Mouse (Mus musculus): ENCODE data around the gene Pitpnc1.
A peak's percentile ranks its signal among the peaks of the same experiment; 100 is the strongest.

Pitpnc1 gene

DNA sequence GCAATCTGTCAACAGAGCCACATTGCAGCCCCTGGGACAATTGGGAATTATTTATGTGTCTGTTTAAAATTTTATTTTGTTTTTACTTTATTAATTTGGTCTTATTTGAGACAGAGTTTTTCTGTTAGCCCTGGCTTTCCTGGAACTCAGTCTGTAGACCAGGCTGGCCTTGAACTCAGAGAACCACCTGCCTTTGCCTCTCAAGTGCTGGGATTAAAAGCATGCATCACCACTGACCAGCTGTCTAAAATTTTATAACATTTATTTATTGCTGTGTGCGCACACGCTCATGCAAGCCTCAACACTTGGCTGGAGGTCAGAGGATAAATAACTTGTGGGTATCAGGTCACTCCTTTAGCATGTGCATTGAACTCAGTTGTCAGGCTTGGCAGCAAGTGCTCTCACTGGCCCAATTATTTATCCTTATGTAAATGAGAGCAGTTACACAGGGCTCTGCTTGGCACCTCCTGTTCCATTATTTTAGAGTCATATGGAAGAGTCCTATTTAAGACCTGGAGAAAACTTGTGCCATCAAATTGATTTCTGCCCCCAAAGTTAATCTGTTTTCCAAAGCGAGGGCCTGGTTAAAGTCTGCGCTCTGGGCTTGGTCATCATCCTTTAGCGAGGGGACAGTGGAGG is 237.1 kb downstream of the Pitpnc1 start:
- DNase-seq (ENCODE audit: low spot score): no peak

DNA sequence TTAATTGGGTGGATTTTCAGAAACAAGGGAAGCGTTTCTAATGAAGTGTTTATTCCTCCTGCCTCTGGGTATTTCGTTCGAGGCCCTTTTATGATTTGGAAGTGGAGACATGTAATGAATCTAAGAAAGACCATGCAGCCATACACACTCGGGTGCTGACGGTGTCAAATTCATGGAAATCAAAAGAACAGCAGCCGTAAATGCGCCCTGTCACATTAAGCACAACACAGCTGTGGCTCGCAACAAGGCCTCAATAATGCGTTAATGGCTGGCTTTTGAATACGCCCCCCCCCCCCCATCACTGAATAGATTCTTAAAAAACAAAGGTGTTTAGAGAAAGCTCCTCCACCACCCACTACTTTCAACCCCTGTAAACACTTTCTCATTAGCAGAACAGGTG is 240.4 kb downstream of the Pitpnc1 start:
- no peak for DNase-seq (ENCODE audit: low spot score)

DNA sequence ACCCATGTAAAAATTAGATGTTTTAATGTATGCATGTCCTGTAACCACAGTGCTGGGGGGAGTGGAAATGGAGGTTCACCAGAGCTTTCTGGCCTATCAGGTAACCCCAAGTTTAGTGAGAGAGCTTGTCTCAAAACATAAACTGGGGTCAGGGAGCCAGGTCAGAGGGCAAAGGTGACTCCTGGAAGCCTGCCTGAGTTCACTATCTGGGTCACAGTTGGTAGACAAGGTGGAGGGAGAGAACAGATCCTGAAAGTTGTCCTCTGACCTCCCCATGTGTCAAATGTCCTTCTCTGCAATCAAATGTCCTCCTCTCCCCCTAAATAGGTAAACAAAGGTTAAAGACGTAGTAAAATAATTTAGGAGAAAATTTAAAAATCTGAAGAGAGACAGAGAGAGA is 244.1 kb downstream of the Pitpnc1 start:
- DNase-seq (ENCODE audit: low spot score): no peak

DNA sequence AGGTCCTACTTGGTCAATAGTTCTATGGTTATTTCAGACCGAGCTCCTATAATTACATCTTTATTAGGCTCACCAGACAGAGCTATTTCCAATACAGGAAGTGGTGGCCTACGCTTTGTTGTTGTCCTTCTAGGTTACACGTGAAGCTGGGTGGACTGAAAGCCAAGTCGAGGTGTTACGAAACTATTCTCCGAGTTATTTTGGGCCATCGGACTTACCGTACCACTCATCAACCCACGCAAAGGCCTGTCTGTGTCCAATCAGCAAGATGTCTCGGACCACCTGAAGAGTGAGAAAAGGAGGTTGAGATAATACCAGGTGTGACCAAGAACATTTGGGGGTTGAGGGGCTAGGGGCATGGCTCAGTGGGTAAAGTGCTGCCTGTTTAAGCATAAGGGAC is 244.5 kb downstream of the Pitpnc1 start:
- no peak for DNase-seq (ENCODE audit: low spot score)

DNA sequence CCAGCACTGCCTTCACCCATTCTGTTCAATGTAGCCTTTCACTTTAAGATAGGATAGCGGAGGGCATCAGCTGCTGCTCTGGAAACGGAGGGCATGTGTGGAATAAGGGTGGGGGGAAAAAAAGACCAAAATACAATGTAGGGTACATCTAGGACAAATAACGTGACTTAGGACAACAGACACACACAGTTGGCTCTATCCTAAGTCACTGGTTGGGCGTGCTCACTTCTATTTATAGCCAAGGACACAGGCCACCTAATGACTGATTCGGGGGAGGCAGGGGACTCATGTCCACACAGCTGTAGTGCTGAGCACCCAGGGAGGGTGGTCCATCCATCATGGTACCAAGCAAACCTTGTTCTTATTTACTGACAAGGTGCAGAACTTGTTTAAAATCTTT is 245.2 kb downstream of the Pitpnc1 start:
- no peak for DNase-seq (ENCODE audit: low spot score)

DNA sequence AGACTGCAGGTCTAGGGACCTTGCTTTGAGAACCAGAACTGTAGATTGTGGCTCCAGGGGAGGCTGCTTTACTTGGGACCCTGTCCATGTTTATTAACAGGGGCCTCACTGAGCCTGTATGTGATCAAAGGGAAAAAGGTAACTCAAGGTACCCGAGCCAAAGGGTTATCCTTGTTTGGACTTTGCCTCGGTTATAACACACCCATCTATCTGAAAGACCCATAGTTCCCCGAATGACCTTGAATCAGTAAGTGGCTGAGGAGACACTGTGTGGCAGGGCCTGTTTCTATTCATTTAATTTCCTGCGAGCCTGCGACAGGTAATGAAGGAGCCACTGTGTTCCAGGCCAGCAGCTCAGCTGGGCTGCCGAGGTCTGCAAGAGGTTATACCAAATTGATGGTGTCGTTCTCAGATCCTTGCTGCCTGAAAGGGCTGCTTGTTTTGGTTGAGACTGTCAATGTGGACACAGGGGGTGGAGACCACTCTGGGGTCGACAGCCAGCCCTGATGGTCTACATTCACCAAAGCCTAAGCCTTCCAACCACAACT is 246.8 kb downstream of the Pitpnc1 start:
- no peak for DNase-seq (ENCODE audit: low spot score)

DNA sequence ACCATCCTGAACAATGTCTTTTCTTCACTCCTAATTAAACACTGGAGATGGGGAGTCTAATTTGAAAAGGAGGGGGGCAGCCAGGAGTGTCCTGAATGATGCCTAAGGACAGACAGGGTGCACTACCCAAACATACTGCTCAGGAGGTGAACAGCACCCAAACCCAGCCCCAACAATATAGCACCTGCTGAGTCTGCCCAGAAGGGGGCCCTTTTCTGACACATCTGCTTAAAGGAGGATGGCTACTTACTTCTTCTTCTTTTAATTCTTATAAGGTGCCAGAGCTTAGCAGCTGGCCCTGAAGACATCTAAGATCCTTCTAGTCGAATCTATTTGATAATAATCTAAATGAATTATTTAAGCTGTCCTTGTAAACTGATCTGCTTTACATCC is 247.3 kb downstream of the Pitpnc1 start:
- DNase-seq (ENCODE audit: low spot score): no peak

DNA sequence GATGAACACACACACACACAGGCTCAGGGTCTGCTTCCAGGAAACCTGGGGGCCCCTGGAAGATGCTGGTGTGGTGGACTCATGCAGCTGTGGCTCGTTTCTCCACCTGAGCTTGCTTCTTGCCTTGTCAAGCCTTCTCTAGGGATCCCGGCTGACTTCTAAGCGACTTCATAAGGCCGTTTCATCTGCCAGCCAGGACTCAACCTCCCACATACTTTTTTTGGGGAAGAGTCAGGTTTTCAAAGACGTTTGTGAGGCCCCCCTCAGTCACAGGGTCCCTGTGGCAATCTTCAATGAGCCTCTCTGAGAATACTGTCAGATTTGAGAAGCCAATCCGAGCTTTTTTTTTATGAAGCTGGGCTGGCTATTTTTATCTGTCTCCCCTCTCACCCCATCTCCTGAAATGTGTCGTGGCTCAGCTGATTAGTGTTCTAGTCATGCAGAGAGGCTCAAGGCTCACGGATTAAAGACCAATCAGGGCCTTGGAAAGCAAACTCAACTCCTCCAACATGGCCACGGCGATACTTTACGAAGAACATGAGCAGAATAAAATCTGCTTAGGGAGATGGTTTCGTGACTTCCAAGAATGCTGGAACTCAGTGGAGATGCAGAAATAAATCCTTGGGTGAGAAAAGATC is 247.8 kb downstream of the Pitpnc1 start:
- no peak for DNase-seq (ENCODE audit: low spot score)

DNA sequence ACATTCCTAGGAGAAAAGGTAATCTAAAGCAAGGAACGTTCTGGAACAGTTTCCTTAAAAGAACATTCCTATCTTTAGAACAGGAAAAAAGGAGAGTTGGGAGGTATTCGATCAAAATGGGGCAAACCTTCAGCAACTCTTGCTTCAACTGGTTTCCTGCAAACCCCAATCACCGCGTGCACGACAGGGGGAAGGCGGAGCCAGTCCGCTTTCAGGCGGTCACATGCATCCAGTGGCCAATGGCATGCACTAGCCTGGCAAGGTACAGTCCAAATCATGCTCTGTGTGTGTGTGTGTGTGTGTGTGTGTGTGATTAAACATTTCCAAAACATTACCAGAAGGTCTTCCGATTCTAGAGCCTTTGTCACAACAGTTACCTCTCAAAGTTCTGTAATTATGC is 255.4 kb downstream of the Pitpnc1 start:
- DNase-seq (ENCODE audit: low spot score): no peak

DNA sequence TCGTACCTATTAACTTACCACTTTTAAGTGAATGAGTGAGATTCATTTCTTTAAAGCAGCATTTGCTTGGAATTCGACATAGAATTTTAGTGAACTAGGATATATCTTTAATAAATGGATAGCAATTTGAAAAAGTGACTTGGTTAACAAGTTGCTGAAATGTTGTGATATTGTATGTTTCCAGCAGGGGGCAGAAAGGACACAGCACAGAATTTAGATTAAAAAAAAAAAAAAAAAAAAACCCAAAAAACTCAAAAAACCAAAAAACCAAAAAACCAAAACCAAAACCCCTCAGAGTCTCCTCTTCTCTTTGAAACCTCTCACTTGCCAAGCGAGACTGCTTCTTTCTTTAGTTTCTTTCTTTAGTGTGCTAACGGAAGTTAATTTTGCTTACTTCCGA is 256.8 kb downstream of the Pitpnc1 start:
- peak; percentile 71 for DNase-seq (ENCODE audit: low spot score)

DNA sequence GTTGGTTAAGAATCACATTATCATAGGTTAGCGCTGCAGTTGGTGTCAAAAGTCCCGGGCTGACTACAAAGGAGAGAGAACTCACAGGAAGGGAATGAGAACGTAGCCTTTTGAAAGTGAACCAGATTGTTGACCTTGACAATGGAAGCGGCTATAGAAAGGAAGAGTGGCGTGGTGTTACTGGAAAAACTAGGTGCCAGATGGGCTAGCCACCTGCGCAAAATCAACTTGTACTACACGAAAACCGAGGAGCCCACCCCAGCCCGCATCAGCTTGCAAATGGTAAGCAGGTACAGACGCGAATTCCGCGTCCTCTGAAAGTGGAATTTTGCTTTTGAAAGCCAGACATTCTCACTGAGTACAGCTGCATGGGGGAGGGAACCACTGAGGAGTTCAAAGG is 260.7 kb downstream of the Pitpnc1 start:
- no peak for DNase-seq (ENCODE audit: low spot score)

DNA sequence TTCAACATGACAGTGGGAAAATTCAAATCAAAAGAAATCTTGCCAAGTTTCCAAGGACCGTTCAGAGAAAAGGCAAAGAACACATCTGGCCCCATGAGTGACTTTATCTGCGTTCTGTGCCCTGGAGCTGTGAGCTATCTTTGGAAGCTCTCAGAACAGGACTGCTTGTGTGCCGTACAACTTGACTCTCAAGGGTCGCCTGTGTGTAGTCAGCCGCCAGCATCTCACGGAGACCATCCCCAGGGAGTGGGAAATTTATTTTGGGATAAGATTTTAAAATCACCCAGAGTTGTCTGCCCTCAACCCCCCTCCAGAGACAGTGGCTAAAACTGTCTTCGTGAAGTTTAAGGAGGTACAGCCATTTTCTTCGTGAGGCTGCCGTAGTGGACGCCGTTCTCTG is 268.7 kb downstream of the Pitpnc1 start:
- no peak for DNase-seq (ENCODE audit: low spot score)

DNA sequence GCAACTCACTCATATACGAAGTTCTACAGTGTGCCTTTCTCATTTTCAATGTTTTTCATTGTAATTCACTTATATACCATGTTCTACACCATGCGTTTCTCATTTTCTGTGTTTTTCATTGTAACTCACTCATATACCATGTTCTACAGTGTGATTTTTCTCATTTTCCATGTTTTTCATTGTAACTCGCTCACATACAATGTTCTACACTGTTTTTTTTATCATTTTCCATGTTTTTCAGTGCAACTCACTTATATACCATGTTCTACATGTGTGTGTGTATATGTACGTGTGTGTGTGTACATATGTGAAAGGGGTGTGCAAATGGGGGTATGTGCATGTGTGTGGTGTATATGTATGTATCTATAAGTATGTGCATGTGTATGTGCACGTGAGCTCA is 271.2 kb downstream of the Pitpnc1 start:
- no peak for DNase-seq (ENCODE audit: low spot score)

DNA sequence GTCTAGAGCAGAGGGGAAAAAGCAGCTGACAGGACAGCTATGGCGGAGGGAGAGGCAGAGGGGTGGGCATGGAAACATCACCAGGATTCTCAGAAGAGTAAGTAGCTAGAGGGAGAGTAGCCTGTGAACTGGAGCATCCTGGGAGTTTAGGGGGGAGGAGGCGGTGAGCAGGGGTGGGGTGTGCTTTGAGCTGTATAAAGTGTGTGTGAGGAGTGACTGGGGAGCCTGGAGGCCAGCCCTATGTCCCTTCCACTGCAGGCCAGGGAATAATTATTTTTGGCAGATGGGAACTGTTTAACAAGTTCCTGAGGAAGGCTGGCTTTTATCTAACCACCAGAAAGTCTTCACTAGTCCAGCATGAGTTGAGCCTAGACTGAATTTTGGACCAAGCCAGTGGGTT is 275.2 kb downstream of the Pitpnc1 start:
- DNase-seq (ENCODE audit: low spot score): no peak

DNA sequence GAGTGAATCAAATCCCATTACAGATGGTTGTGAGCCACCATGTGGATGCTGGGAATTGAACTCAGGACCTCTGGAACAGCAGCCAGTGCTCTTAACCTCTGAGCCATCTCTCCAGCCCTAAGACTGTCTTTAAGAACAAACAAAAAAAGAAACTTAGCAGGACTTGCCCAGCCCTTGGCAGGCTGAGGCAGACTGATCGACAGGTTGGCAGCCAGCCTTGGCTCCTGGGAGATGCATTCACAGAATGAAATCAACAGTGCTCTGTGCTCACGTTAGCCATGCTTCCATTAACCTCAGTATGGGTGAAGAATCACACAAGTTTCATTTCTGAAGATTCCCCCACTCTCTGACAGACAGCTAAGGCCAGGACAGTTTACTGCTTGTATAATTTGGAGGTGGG is 280.1 kb downstream of the Pitpnc1 start:
- DNase-seq (ENCODE audit: low spot score): peak; percentile 92

DNA sequence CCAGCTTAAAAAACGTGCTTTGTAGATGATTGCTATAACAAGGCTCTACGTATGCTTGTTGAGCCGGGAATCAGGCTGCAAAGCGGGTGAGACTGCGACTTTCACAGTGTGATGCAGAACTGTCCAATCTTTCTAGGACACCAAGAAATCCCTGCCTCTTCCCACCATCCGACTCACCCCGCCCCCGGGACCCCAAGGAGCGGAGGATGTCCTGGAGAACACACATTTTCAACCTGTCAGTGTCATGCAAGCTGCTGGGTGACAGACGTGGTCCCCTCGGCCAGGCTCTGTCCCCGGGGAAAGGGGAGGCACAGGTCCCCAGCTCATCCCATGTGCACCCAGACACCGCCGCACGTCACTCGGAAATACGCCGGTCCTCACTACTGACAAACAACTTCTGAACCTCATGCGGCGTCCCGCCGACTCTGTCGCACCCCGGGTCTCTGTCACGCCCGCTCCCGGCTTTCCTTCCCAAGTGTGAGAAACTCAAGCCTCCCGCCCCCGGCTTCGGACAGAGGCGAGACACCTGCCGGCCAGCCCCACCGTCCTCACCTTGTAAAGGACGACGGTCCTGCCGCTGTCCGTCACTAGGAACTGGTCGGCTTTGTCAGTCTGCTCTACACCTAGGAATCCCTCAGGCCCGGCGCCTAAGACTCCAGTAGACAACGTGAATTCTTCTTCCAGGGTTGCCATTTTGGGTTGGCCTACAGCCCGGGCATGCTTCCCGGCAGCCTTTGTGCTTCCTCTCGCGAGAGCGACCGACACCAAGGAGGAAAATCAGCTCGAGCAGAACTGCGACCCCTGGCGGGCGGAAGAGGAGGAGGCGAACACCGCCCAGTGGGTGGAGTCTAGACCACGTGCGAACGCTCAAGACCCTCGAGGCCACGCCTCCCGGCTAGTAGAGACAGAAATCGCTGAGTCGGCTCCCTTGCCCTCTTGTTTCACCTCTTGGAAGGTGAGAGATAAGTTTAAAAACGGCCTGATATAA is 281.6 kb downstream of the Pitpnc1 start, which contains the start of gene Nol11:
Gene Nol11, minus strand, starts transcription at position 817 of the 988 bp plus-strand sequence.
- DNase-seq (ENCODE audit: low spot score): peak; percentile 99

DNA sequence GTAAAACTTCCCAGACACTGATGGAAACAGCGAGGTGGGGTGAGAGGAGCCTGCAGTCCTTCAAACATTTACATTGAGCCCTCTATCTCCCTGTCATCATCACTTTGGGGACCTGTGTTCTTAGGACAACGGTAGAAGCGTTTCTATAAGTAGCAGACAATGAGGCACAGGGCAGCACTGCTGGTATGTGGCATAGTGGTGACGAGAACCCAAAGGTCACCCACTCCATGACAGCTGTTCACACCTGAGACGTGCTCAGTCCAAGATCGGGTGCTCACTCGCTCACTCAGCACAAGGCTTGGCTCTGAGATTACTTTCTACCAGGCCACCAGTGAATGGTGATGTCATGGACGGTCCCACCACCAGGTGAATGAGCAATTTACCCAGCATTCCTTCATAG is 286.7 kb downstream of the Pitpnc1 start:
- no peak for DNase-seq (ENCODE audit: low spot score)

DNA sequence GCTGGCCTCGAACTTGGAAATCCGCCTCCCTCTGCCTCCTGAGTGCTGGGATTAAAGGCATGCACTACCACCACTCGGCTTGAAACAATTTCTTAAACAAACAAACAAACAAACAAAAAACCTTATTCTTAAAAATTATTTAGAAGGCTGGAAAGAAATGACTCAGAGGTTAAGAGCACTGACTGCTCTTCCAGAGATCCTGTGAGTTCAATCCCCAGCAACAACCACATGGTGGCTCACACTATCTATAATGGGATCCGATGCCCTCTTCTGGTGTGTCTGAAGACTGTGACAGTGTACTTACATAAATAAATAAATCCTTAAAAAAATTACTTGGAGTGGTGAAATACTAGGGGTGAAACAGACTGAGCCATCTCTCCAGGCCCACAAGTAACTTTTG is 309.3 kb downstream of the Pitpnc1 start:
- DNase-seq (ENCODE audit: low spot score): peak; percentile 32

DNA sequence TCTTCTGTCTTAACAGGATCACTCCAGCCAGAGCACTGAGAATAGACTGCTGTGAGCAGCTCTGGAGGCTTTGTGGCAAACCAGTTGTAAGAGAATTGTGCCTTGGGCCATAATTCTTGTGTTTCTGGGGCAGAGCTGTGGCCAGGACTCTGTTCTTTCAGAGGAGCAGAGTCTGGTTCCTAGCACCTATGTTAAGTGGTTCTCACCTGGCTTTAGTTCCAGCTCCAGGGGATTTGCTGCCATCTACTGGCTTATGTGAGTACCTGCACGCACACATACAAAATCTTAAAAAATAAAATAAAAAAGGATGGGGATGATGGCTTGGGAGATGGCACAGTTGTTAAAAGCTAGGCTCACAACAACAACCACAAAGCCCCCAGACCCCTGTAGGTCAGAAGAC is 311.5 kb downstream of the Pitpnc1 start:
- peak; percentile 19 for DNase-seq (ENCODE audit: low spot score)

Data from adipocyte (in vitro differentiated cells).